Mouse (Mus musculus): ENCODE results near the gene Rnf8. TPM values are rescaled to one million over a fixed set of nuclear protein-coding genes. Genes with fewer than 3 reads are reported as not detected.

Gene Rnf8
- polyA plus RNA-seq (2012; rRNA removed): 26.9 and 27.1 TPM in 2 replicates

GRCm38 (mm10) chr17:29614115-29615023 is at the start of gene Rnf8, which contains the start of gene Gm28043:
Gene Rnf8 (plus strand): TSS chr17:29614790.
Gene Gm28043 (plus strand): TSS chr17:29614876.

GRCm38 (mm10) chr17:29660076-29660761 is 45.6 kb downstream of the Rnf8 start, which contains the start of gene Cmtr1:
Gene Cmtr1 (plus strand): TSS chr17:29660595.

Other genes starting within 250 kb of the Rnf8 start
- gene Pim1, start 124.0 kb upstream of the Rnf8 start, polyA plus RNA-seq (2012; rRNA removed): 49.9 and 62.4 TPM in 2 replicates
- gene Gm17657, start 65.2 kb upstream of the Rnf8 start, polyA plus RNA-seq (2012; rRNA removed): not detected in 2 replicates
- gene Tbc1d22b, start 65.0 kb upstream of the Rnf8 start, polyA plus RNA-seq (2012; rRNA removed): 3.1 and 3.6 TPM in 2 replicates
- 0.05 TPM in 1 of 2 replicates, not detected in the other for gene Tmem217, start 62.4 kb upstream of the Rnf8 start, polyA plus RNA-seq (2012; rRNA removed)
- 1.8 and 2.0 TPM in 2 replicates for gene Gm28043, start 86 bp downstream of the Rnf8 start, polyA plus RNA-seq (2012; rRNA removed)
- 15.7 and 18.2 TPM in 2 replicates for gene Cmtr1, start 45.8 kb downstream of the Rnf8 start, polyA plus RNA-seq (2012; rRNA removed)
- 7.8 and 8.3 TPM in 2 replicates for gene Ccdc167, start 102.3 kb downstream of the Rnf8 start, polyA plus RNA-seq (2012; rRNA removed)